Mouse (Mus musculus): ENCODE data around the gene Adss.
"Not testable (repeated sequence)": the region's sequence is repeated elsewhere in the genome, so short reads cannot be mapped to it uniquely, and the experiment has no call there.

The Adss gene

GRCm38 (mm10) chr1:177796193-177796939, at the start of gene Adss:
Adss (minus strand) TSS chr1:177796511.
- peak; percentile 94 to 99 for DNase-seq (ENCODE audit: low spot score in 2 of 2)

- DNase-seq (ENCODE audit: low spot score in 2 of 2) = peak in 1 of 2 experiments; percentile 5
These were observed 49.5 kb upstream of the Adss start for GRCm38 (mm10) chr1:177845812-177846211.

GRCm38 (mm10) chr1:177827776-177828175, 31.5 kb upstream of the Adss start:
- DNase-seq (ENCODE audit: low spot score in 2 of 2) = not testable (repeated sequence)

GRCm38 (mm10) chr1:177806772-177807171, 10.5 kb upstream of the Adss start:
- not testable (repeated sequence) for DNase-seq (ENCODE audit: low spot score in 2 of 2)

GRCm38 (mm10) chr1:177803511-177803910, 7.2 kb upstream of the Adss start:
- DNase-seq (ENCODE audit: low spot score in 2 of 2) = no peak

GRCm38 (mm10) chr1:177797151-177797755, 942 bp upstream of the Adss start:
- DNase-seq (ENCODE audit: low spot score in 2 of 2) = no peak

- DNase-seq (ENCODE audit: low spot score in 2 of 2) = no peak
These were observed 704 bp downstream of the Adss start for GRCm38 (mm10) chr1:177795421-177796192.

GRCm38 (mm10) chr1:177794866-177795265, 1.4 kb downstream of the Adss start:
- DNase-seq (ENCODE audit: low spot score in 2 of 2) = no peak

GRCm38 (mm10) chr1:177792835-177793234, 3.5 kb downstream of the Adss start:
- DNase-seq (ENCODE audit: low spot score in 2 of 2) = no peak

- no peak for DNase-seq (ENCODE audit: low spot score in 2 of 2)
These were observed 18.9 kb downstream of the Adss start for GRCm38 (mm10) chr1:177777397-177777796.

- DNase-seq (ENCODE audit: low spot score in 2 of 2) = no peak
These were observed 27.4 kb downstream of the Adss start for GRCm38 (mm10) chr1:177768931-177769330.

GRCm38 (mm10) chr1:177757249-177757648, 39.1 kb downstream of the Adss start:
- DNase-seq (ENCODE audit: low spot score in 2 of 2) = no peak

GRCm38 (mm10) chr1:177753496-177753895, 42.8 kb downstream of the Adss start:
- DNase-seq (ENCODE audit: low spot score in 2 of 2) = no peak

GRCm38 (mm10) chr1:177747869-177748540, 48.3 kb downstream of the Adss start:
- DNase-seq (ENCODE audit: low spot score in 2 of 2) = no peak

GRCm38 (mm10) chr1:177744521-177745325, 51.6 kb downstream of the Adss start:
- no peak for DNase-seq (ENCODE audit: low spot score in 2 of 2)

- DNase-seq (ENCODE audit: low spot score in 2 of 2) = no peak
These were observed 54.2 kb downstream of the Adss start for GRCm38 (mm10) chr1:177742119-177742518.

- DNase-seq (ENCODE audit: low spot score in 2 of 2) = no peak
These were observed 55.6 kb downstream of the Adss start for GRCm38 (mm10) chr1:177740707-177741106.

GRCm38 (mm10) chr1:177737505-177738105, 58.7 kb downstream of the Adss start:
- no peak for DNase-seq (ENCODE audit: low spot score in 2 of 2)

GRCm38 (mm10) chr1:177731973-177732372, 64.3 kb downstream of the Adss start:
- DNase-seq (ENCODE audit: low spot score in 2 of 2) = no peak

Measured in cerebellum, postnatal 4 days (tissue).